Mouse (Mus musculus) brain, embryonic 14.5 days (tissue): ENCODE data around the gene Cabp2.

Experiments used
- CTCF ChIP-seq: fragments of 200-500 bp; IDR thresholded peaks from 2 replicates; pipeline ENCODE4 v1.5.1; 2012; ENCODE audit warnings: inconsistent platforms, mild to moderate bottlenecking, moderate library complexity, borderline replicate concordance; ENCODE audit not compliant: insufficient read depth, insufficient read length; ENCODE audit errors: extremely low read depth
- POLR2A ChIP-seq: fragments of 200-500 bp; IDR thresholded peaks from 2 replicates; pipeline ENCODE4 v1.6.1; 2012; ENCODE audit warnings: mild to moderate bottlenecking, inconsistent platforms, borderline replicate concordance; ENCODE audit not compliant: poor library complexity, insufficient read depth, insufficient read length, severe bottlenecking; ENCODE audit errors: extremely low read depth

- TF ChIP-seq POLR2A (no peak), CTCF (no peak)
Measured at GRCm38 (mm10) chr19:4046866-4047254, 34.5 kb upstream of the Cabp2 start.
